9 mouse cellular contexts compared by ENCODE assay signal in the genomic region with DNA sequence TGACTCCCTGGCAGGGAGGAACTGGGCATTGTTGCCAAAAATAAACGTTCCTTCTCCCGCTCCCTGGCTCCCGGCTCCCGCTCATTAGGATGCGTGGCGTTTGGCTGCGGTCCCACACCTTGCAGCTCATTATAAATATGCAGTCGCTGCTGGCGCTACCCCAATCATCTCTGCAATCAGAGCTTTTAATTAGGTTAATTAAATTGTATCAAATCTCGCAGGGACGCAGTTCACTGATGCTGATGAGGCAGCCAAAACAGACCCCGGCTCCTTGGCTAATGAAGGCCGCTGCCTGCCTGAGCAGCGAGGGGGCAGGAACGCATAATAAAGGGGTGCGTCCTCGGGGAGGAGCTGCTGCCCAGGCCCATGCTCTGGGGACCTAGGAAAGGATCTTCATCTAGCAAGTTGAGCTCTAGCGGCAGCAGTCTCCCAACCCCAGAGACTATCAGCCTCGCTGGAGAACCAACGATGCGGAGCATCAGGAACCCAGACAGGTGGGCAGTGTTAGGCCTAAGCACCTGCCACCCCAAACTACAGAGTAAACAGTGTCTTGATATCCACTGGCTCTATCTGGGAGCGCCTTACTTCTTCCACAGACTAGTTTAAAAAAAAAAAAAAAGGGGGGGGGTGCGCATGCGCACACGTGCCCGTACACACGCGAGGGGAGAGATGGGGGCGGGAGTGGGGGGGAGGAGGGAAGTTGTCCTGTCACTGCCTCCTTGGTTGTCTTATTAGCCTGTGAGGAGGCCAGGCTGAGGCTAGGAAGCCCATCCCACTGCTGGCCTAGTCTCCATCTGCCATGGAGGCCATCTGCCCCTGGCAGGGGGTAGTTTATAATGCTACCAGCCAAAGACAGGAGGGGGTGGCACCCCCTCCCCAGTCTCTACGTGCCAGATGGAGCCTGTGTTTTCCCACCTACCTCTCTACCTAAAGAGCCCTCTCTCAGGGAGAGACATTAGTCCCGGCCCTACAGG. TPM values are rescaled to one million over a fixed set of nuclear protein-coding genes. Genes with fewer than 3 reads are reported as not detected.
DNase-seq lines count a peak whose midpoint lies in the region; ATAC-seq and TF ChIP-seq lines count a peak whose summit lies in the region.
"Had no signal": no experiment of that assay in that cellular context is flagged by ENCODE, and none has a peak within 500 bp of the region (broad histone marks: within the 10 kb centered on the region; RNA-seq: fewer than 3 reads in every experiment).

No protein-coding gene starts in this region.

- peak overlapping the region; percentile 28 for H3K4me2 ChIP-seq in hindbrain, embryonic 11.5 days (replicated peaks; ENCODE audit: low read depth, low read length)
- peak overlapping the region; percentile 52 for H3K4me2 ChIP-seq in neural tube, embryonic 12.5 days (replicated peaks)

- H3K9me3 ChIP-seq in hindbrain, embryonic 11.5 days (ENCODE audit: control insufficient read depth, low read length): no peaks in the 10 kb centered on the region
- H3K9me3 ChIP-seq in neural tube, embryonic 12.5 days: no peaks in the 10 kb centered on the region

- H3K4me1 ChIP-seq in cerebellum, adult 2 months (ENCODE audit: control insufficient read depth, insufficient read depth, low read length): 0 out of 2 replicates have a peak, but pooled peaks cover 2% of the 10 kb centered on the region
- H3K4me1 ChIP-seq in hindbrain, embryonic 11.5 days (replicated peaks; ENCODE audit: control insufficient read depth, insufficient read depth, low read length): peaks cover 18% of the 10 kb centered on the region
- H3K4me1 ChIP-seq in neural tube, embryonic 12.5 days: peaks cover 44% of the 10 kb centered on the region

- TF ChIP-seq POLR2A in cerebellum, adult 2 months (IDR thresholded peaks at IDR 0.05; ENCODE audit: borderline replicate concordance, insufficient read depth, low read length): no peak

- TF ChIP-seq CTCF in cerebellum, adult 2 months (IDR thresholded peaks at IDR 0.05; ENCODE audit: borderline replicate concordance, insufficient read depth, low read depth, low read length): no peak

- 0 out of 2 replicates have a peak, but pooled peaks cover under 1% of the 10 kb centered on the region for H3K36me3 ChIP-seq in hindbrain, embryonic 11.5 days (ENCODE audit: control insufficient read depth, insufficient read depth, low read length)
- H3K36me3 ChIP-seq in neural tube, embryonic 12.5 days: peaks cover 9% of the 10 kb centered on the region

- peak; percentile 50 for ATAC-seq in hindbrain, embryonic 11.5 days (ENCODE audit: low FRiP score)
- no peak; the same call in none of the 2 replicates for ATAC-seq in neural tube, embryonic 12.5 days (ENCODE audit: low FRiP score, low read depth)
- ATAC-seq in megakaryocyte-erythroid progenitor cell, adult 5-6 weeks (replicated peaks; ENCODE audit: low FRiP score, low TSS enrichment, poor library complexity, severe bottlenecking): no peak

- WGBS in cerebellum, adult 2 months: 3% methylated on average over 31 of the region's 31 CpGs
- WGBS in hindbrain, embryonic 11.5 days: 2% methylated on average over 24 of the region's 31 CpGs
- WGBS in neural tube, embryonic 12.5 days: 2% methylated on average over 26 of the region's 31 CpGs

- DNase-seq in layer of hippocampus, adult 9-11 months: peak; percentile 51
- no peak for DNase-seq in layer of hippocampus, adult 11-12 months (ENCODE audit: low spot score)
- peak; percentile 69 to 71 for DNase-seq in cerebellum, adult 2 months
- no peak for DNase-seq in hindbrain, embryonic 11.5 days (ENCODE audit: low spot score)
- no peak for DNase-seq in adrenal gland, postnatal 4 days (ENCODE audit: low spot score in 2 of 2)
- no peak for DNase-seq in urinary bladder, postnatal 14 days (ENCODE audit: low spot score)

- peak overlapping the region; percentile 45 for H3K4me3 ChIP-seq in cerebellum, adult 2 months (replicated peaks; ENCODE audit: insufficient read depth, low read depth, low read length)
- no peak overlapping the region; the same call in 1 of the 2 replicates for H3K4me3 ChIP-seq in hindbrain, embryonic 11.5 days (ENCODE audit: low read depth, low read length)
- H3K4me3 ChIP-seq in neural tube, embryonic 12.5 days: peak overlapping the region; percentile 19

- H3K27me3 ChIP-seq in cerebellum, adult 2 months (ENCODE audit: control insufficient read depth, insufficient read depth, low read length): no peaks in the 10 kb centered on the region
- H3K27me3 ChIP-seq in hindbrain, embryonic 11.5 days (ENCODE audit: control insufficient read depth, insufficient read depth, low read length): peaks cover 11% of the 10 kb centered on the region
- peaks cover 45% of the 10 kb centered on the region for H3K27me3 ChIP-seq in neural tube, embryonic 12.5 days (replicated peaks)

- no peak overlapping the region; the same call in 1 of the 2 replicates for H3K9ac ChIP-seq in hindbrain, embryonic 11.5 days (ENCODE audit: low read depth, low read length)
- 0 out of 2 replicates have a peak overlapping the region, but pooled peaks have one; percentile 14 for H3K9ac ChIP-seq in neural tube, embryonic 12.5 days

- H3K27ac ChIP-seq in cerebellum, adult 2 months (ENCODE audit: insufficient read depth, low read length): peak overlapping the region; percentile 23; the same call in 1 of the 2 replicates
- H3K27ac ChIP-seq in hindbrain, embryonic 11.5 days (ENCODE audit: low read depth, low read length): peak overlapping the region; percentile 27; the same call in 1 of the 2 replicates
- no peak overlapping the region; the same call in 1 of the 2 replicates for H3K27ac ChIP-seq in neural tube, embryonic 12.5 days

RNA-seq across cellular contexts. Expression of a gene that starts 16.0 kb away (rescaled TPM):
- polyA plus RNA-seq in cerebellum, adult 2 months (2012; rRNA removed): 2.3 and 3.3 TPM in 2 replicates
- 17.4 and 18.8 TPM in 2 replicates for polyA plus RNA-seq in hindbrain, embryonic 11.5 days (2014; fragmentation: Nextera tagmentation; extraction: Ambion mirVana)
- 25.2 and 25.8 TPM in 2 replicates for polyA plus RNA-seq in neural tube, embryonic 12.5 days (2016; fragmentation: Nextera tagmentation; extraction: Ambion mirVana)
- total RNA-seq in adrenal gland, postnatal 4 days (2021): under 1 TPM; 0.23 to 0.34 TPM
- total RNA-seq in megakaryocyte-erythroid progenitor cell, adult 5-6 weeks (2014; fragmentation: Nextera tagmentation): not detected in 2 replicates
- 0.23 TPM in 1 of 2 replicates, not detected in the other for total RNA-seq in megakaryocyte-erythroid progenitor cell, adult 5-6 weeks (2017)
- total RNA-seq: liver, adult 2 months had no signal
- polyA plus RNA-seq: liver, adult 2 months had no signal

RNA-seq across cellular contexts. Expression of a gene that starts 20.8 kb away (rescaled TPM):
- 19.2 and 19.4 TPM in 2 replicates for polyA plus RNA-seq in cerebellum, adult 2 months (2012; rRNA removed)
- 65.8 and 67.5 TPM in 2 replicates for polyA plus RNA-seq in hindbrain, embryonic 11.5 days (2014; fragmentation: Nextera tagmentation; extraction: Ambion mirVana)
- 58.5 and 60.4 TPM in 2 replicates for polyA plus RNA-seq in neural tube, embryonic 12.5 days (2016; fragmentation: Nextera tagmentation; extraction: Ambion mirVana)
- 10 to 100 TPM; 34.3 to 35.9 TPM for total RNA-seq in adrenal gland, postnatal 4 days (2021)
- total RNA-seq in megakaryocyte-erythroid progenitor cell, adult 5-6 weeks (2014; fragmentation: Nextera tagmentation): 54.9 and 55.0 TPM in 2 replicates
- total RNA-seq in megakaryocyte-erythroid progenitor cell, adult 5-6 weeks (2017): 101 and 103 TPM in 2 replicates

RNA-seq across cellular contexts. Expression of a gene that starts 27.9 kb away (rescaled TPM):
- 1.4 and 1.6 TPM in 2 replicates for polyA plus RNA-seq in cerebellum, adult 2 months (2012; rRNA removed)
- polyA plus RNA-seq in hindbrain, embryonic 11.5 days (2014; fragmentation: Nextera tagmentation; extraction: Ambion mirVana): 3.2 and 4.7 TPM in 2 replicates
- 1.6 and 3.6 TPM in 2 replicates for polyA plus RNA-seq in neural tube, embryonic 12.5 days (2016; fragmentation: Nextera tagmentation; extraction: Ambion mirVana)
- total RNA-seq in adrenal gland, postnatal 4 days (2021): 10 to 100 TPM; 15.6 to 17.3 TPM
- total RNA-seq in megakaryocyte-erythroid progenitor cell, adult 5-6 weeks (2014; fragmentation: Nextera tagmentation): 3.3 and 5.3 TPM in 2 replicates
- 0.42 and 4.1 TPM in 2 replicates for total RNA-seq in megakaryocyte-erythroid progenitor cell, adult 5-6 weeks (2017)

RNA-seq across cellular contexts. Expression of a gene that starts 41.9 kb away (rescaled TPM):
- 40.5 and 45.2 TPM in 2 replicates for polyA plus RNA-seq in cerebellum, adult 2 months (2012; rRNA removed)
- polyA plus RNA-seq in hindbrain, embryonic 11.5 days (2014; fragmentation: Nextera tagmentation; extraction: Ambion mirVana): 197 and 210 TPM in 2 replicates
- polyA plus RNA-seq in neural tube, embryonic 12.5 days (2016; fragmentation: Nextera tagmentation; extraction: Ambion mirVana): 157 and 162 TPM in 2 replicates
- total RNA-seq in adrenal gland, postnatal 4 days (2021): 10 to 100 TPM; 58.4 to 62.7 TPM
- 99.2 and 101 TPM in 2 replicates for total RNA-seq in megakaryocyte-erythroid progenitor cell, adult 5-6 weeks (2014; fragmentation: Nextera tagmentation)
- total RNA-seq in megakaryocyte-erythroid progenitor cell, adult 5-6 weeks (2017): 208 and 222 TPM in 2 replicates

Comparison
In these comparisons a context has a peak if more than half of its experiments do, and no peak if none do; other contexts are left out.
1. DNase-seq: peak in layer of hippocampus, adult 9-11 months (single experiment) and cerebellum, adult 2 months (2 of 2); none in layer of hippocampus, adult 11-12 months (single experiment), hindbrain, embryonic 11.5 days (single experiment), adrenal gland, postnatal 4 days (0 of 2) and urinary bladder, postnatal 14 days (single experiment).